Mouse (Mus musculus): ENCODE data around the gene Pld5. TPM values are rescaled to one million over a fixed set of nuclear protein-coding genes. Genes with fewer than 3 reads are reported as not detected.

Pld5 gene
- 0.46 TPM for polyA plus RNA-seq (2017; shearing (Covaris generic))

DNA sequence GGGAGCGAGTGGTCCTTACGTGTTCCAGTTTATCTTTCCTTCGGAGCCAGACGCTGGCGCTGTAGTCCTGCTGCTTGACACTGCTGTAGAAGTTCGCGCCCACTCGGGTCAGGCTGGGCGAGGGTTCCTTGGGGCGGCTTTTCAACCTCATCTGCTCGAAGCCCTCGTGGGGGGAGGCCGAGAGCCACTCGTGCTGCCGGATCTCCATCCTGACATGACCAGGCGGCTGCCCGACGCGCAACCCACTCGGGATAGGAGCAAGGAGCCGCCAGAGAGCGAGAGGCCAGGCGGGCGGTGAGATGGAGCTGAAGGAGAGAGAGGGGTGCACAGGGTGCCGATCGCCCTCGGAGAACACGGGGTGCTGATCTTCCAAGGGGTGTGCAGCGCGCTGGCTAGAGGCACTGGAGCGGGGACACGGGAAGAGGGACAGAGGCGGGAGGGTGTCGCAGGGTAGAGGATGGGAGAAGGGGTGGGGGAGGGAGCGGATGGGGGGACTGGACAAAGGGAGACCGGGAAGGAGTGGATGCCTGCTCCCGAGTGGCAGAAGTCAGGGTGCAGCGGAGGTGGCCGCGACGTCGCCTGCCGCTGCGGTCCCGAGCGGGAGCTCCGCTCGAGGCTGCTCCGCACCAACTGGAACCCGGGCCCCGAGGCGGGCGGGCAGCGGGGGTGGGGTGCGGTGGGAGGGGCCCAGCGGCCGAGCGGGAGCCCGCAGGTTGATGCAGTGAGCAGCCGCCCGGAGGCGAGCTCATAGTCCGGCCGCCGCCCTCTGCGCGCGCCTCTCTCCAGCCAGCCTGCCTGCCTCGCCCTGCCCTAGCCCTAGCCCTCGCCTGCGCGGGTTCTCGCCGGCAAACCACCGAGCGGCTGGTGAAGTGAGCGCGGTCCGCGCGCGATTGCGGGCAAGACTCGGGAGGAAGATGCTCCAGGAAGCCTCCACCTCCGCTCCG, at the start of gene Pld5:
TSS of gene Pld5 (minus strand) at position 646 of the 944 bp plus-strand sequence.

DNA sequence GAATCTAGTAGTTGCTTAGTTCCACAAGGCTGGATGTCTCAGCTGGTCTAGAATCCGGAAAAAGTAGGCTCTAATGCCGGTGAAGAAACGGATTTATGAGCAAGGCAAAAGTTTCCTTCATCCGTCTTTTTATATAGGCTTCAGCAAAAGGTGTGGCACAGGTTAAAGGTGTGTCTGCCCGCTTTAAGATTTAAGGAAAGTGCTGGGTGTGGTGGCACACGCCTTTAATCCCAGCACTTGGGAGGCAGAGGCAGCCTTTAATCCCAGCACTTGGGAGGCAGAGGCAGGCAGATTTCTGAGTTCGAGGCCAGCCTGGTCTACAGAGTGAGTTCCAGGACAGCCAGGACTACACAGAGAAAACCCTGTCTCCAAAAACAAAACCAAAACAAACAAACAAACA, 296.1 kb downstream of the Pld5 start, which contains the start of gene Rbm8a2:
TSS of gene Rbm8a2 (minus strand) at position 101 of the 400 bp plus-strand sequence.

DNA sequence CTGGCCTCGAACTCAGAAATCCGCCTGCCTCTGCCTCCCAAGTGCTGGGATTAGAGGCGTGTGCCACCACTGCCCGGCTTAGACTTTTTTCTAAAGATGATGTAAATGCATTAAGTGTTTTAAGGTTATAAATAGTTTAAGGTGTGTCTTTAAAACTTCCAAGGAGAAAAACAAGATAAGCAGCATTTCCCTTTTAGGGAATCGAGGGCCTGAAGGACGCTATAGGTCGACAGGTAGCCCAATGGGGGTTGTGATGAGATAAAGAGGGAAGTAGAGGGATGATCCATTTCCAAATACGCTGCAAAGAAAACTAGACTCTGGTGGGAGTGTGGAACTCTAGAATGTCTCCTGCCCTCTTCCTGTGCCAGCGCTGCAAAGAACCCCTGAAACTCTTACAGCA, 355.1 kb downstream of the Pld5 start, which contains the start of gene Gm38100:
TSS of gene Gm38100 (plus strand) at position 301 of the 400 bp plus-strand sequence.

